Mouse (Mus musculus) thymus, adult 2 months (tissue): ENCODE measurements around the gene Tldc1. TPM values are rescaled to one million over a fixed set of nuclear protein-coding genes. Genes with fewer than 3 reads are reported as not detected.

Source experiments
- DNase-seq: peaks from one replicate; pipeline ENCODE4 v3.0.0; 2021
- H3K27ac ChIP-seq: fragments of 200-500 bp; 2 replicates; pipeline ENCODE4 v1.5.1; 2012; ENCODE audit warnings: low read length, control low read depth; ENCODE audit not compliant: control insufficient read depth, insufficient read depth
- H3K27me3 ChIP-seq: fragments of 200-500 bp; 2 replicates; pipeline ENCODE4 v1.6.1; 2012; ENCODE audit warnings: mild to moderate bottlenecking, low read length, moderate library complexity, mixed read lengths; ENCODE audit not compliant: control insufficient read depth, insufficient read depth
- H3K36me3 ChIP-seq: fragments of 200-500 bp; 2 replicates; pipeline ENCODE4 v1.6.1; 2012; ENCODE audit warnings: mild to moderate bottlenecking, low read length, moderate library complexity; ENCODE audit not compliant: control insufficient read depth, insufficient read depth
- H3K4me1 ChIP-seq: fragments of 200-500 bp; replicated peaks from 2 replicates; pipeline ENCODE4 v1.6.1; 2012; ENCODE audit warnings: low read length; ENCODE audit not compliant: control insufficient read depth, insufficient read depth
- H3K4me3 ChIP-seq: fragments of 200-500 bp; 2 replicates; pipeline ENCODE4 v1.5.1; 2012; ENCODE audit warnings: mild to moderate bottlenecking, low read length, control low read depth, moderate library complexity; ENCODE audit not compliant: control insufficient read depth, insufficient read depth
- CTCF ChIP-seq: fragments of 200-500 bp; IDR thresholded peaks from 2 replicates; pipeline ENCODE4 v1.5.1; 2012; ENCODE audit warnings: mild to moderate bottlenecking, control low read depth, low read length, moderate library complexity, borderline replicate concordance; ENCODE audit not compliant: control insufficient read depth, poor library complexity, insufficient read depth; ENCODE audit errors: extremely low read depth
- POLR2A ChIP-seq: fragments of 200-500 bp; IDR thresholded peaks from 2 replicates; pipeline ENCODE4 v1.6.1; 2012; ENCODE audit warnings: mild to moderate bottlenecking, low read length, control low read depth, moderate library complexity; ENCODE audit not compliant: control insufficient read depth, poor library complexity, insufficient read depth; ENCODE audit errors: extremely low read depth
- WGBS: fragments of 180-500 bp; shearing (Covaris S2); methylation state at CpG from one replicate; pipeline ENCODE4 v1.1.7; 2018; 5-methylcytosine and 5-hydroxymethylcytosine counted together
- polyA plus RNA-seq: library from polyadenylated mRNA; depleted of rRNA; stranded (reverse); fragments of >200 nt; gene quantifications from 2 replicates; pipeline ENCODE4 v1.2.3, GENCODE M21; 2012

Tldc1 gene
- polyA plus RNA-seq, 1 experiment, result 13.9 TPM

DNA sequence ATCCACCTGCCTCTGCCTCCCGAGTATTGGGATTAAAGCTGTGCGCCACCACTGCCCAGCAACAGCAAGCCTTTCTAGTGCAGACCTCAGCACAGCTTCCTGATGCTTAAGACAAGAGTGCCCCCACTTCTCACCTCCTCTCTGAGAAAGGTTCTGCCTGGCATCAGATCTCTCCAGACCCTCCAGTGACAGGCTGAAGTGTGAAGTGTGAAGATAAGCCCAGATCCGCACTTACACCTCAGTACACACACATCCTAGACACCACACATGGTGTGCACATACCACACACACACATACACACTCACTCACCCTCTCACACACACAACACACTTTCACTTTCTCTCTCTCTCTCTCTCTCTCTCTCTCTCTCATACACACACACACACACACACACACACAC, 8.7 kb upstream of the Tldc1 start:
- Histone ChIP-seq H3K36me3 (no peaks in the 10 kb centered on the region), H3K27me3 (no peaks in the 10 kb centered on the region), H3K27ac (no peak overlapping the region), H3K4me3 (no peak overlapping the region), H3K4me1 (peaks cover 74% of the 10 kb centered on the region)
- DNase-seq, result no peak
- TF ChIP-seq POLR2A (no peak), CTCF (no peak)
- WGBS, result 52% methylated on average over 3 of the region's 3 CpGs

DNA sequence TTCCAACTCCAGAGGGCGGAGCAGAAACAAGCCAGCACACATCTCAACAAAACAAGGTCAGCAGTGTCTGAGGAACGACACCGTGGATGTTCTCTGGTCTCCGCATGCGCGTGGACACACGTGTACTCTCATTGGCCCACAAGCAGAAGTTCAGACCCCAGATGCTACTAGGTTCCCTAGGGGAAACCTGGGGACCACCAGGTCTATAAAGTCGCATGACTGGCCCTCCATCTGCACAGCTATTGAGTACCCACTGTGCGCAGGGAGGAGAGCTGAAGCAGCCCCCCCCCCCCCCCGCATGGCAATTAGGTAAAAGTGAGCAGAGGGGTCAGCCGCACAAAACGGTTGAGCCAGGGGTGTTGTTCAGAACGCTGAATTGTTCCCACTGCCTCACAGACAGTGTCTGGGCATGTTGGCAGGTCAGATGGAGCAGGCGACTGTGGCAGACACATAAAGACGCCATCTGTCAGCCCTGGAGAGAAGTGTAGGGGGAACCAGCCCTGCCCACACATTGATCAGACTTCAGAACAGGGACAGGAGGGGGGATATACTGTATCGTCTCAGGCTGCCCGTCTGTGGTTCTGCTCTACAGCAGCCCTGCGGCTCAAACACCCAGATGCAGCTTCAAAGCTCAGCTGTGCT, 7.7 kb upstream of the Tldc1 start:
- Histone ChIP-seq H3K27ac (no peak overlapping the region), H3K27me3 (no peaks in the 10 kb centered on the region), H3K4me3 (no peak overlapping the region), H3K36me3 (no peaks in the 10 kb centered on the region), H3K4me1 (peaks cover 70% of the 10 kb centered on the region)
- whole genome bisulfite sequencing, result 69% methylated on average over 18 of the region's 18 CpGs
- DNase-seq, result peak; percentile 22
- TF ChIP-seq CTCF, result no peak
- TF ChIP-seq POLR2A, result no peak

DNA sequence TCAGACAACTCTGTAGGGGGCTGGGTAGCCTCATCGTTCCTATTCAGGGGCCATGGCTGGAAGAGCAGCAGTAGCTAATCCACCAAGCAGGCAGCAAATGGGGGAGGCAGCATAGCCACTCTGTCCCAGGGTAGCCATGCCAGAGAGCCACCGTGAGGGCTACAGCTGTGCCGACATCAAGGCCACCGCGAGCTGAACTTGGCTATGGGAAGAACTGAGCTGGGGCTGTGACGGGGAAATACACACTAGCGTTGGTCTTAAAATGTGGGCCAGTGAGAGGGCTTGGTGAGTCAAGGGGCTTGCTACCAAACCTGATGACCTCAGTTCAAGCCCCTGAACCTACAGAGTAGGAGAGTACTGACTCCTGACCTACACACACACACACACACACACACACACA, 6.5 kb upstream of the Tldc1 start:
- H3K4me3 ChIP-seq, result no peak overlapping the region
- H3K4me1 ChIP-seq, result peaks cover 61% of the 10 kb centered on the region
- H3K27me3 ChIP-seq, result no peaks in the 10 kb centered on the region
- 58% methylated on average over 7 of the region's 7 CpGs for WGBS
- H3K27ac ChIP-seq, result peak overlapping the region; percentile 73
- DNase-seq, result no peak
- TF ChIP-seq CTCF, result no peak
- no peak for TF ChIP-seq POLR2A
- no peaks in the 10 kb centered on the region for H3K36me3 ChIP-seq

GRCm38 (mm10) chr8:119784141-119784574, 5.9 kb upstream of the Tldc1 start:
- 4% methylated on average over 9 of the region's 9 CpGs for WGBS
- TF ChIP-seq CTCF (no peak), POLR2A (no peak)
- H3K4me1 ChIP-seq, result peaks cover 56% of the 10 kb centered on the region

GRCm38 (mm10) chr8:119783579-119783978, 5.4 kb upstream of the Tldc1 start:
- TF ChIP-seq POLR2A (no peak), CTCF (no peak)
- 9% methylated on average over 6 of the region's 6 CpGs for WGBS
- Histone ChIP-seq H3K27me3 (no peaks in the 10 kb centered on the region), H3K27ac (peak overlapping the region; percentile 73), H3K36me3 (no peaks in the 10 kb centered on the region), H3K4me1 (peaks cover 55% of the 10 kb centered on the region), H3K4me3 (peak overlapping the region; percentile 11; the same call in 1 of the 2 replicates)
- peak; percentile 36 for DNase-seq

More at GRCm38 (mm10) chr8:119784141-119784574, 5.9 kb upstream of the Tldc1 start:
- peak; percentile 68 for DNase-seq
- Histone ChIP-seq H3K4me3 (peak overlapping the region; percentile 11; the same call in 1 of the 2 replicates), H3K27ac (peak overlapping the region; percentile 73), H3K36me3 (no peaks in the 10 kb centered on the region), H3K27me3 (no peaks in the 10 kb centered on the region)

DNA sequence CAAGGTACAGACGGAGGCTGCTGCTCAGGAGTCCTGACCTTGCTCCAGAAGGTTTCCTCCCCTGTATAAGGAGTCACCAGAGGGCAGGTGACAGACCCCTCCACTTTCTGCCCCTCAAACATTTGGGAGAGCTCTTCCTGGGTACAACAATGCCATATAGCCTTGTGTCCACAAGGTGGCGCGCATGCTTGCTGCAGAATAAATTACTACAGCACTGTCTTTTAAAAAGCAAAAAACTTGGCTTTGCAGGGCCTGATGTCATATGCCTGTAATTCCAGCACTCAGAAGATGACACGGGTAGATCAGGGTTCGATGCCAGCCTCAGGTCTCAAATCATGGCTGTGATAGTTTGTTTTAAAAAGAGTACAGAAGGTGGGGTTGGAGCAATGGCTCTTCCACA, 4.5 kb upstream of the Tldc1 start:
- Histone ChIP-seq H3K27ac (peak overlapping the region; percentile 20; the same call in 1 of the 2 replicates), H3K27me3 (no peaks in the 10 kb centered on the region), H3K4me1 (peaks cover 55% of the 10 kb centered on the region), H3K36me3 (no peaks in the 10 kb centered on the region), H3K4me3 (no peak overlapping the region)
- no peak for TF ChIP-seq CTCF
- TF ChIP-seq POLR2A, result no peak
- 8% methylated on average over 5 of the region's 5 CpGs for WGBS
- DNase-seq, result peak; percentile 81
